Mouse (Mus musculus): Measurements from ENCODE around the gene Chsy1. TPM values are rescaled to one million over a fixed set of nuclear protein-coding genes. Genes with fewer than 3 reads are reported as not detected.

The Chsy1 gene
- total RNA-seq, 2 experiments from 2014 or later: 17.6 to 18.3 TPM

DNA sequence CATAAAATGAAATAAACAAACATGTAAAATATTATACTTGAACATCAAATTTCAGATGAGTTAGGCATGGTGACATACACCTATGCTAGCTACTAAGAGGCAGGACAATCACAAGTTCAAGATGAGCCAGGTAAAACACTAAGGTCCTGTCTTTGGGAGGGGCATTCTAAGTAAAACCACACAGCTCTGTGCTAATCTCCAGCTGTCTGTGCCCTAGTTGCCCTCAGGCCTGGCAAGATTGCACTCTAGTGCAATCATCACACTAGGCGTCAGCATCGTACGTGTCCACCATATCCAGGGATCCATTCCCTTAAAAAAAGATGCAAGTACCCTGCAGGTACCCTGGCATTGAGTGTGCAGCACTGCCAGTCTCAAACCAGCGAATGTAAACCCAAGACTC, 28.0 kb downstream of the Chsy1 start:
- no peak for DNase-seq (ENCODE audit: extremely low spot score in 1 of 2, low spot score in 1 of 2)

DNA sequence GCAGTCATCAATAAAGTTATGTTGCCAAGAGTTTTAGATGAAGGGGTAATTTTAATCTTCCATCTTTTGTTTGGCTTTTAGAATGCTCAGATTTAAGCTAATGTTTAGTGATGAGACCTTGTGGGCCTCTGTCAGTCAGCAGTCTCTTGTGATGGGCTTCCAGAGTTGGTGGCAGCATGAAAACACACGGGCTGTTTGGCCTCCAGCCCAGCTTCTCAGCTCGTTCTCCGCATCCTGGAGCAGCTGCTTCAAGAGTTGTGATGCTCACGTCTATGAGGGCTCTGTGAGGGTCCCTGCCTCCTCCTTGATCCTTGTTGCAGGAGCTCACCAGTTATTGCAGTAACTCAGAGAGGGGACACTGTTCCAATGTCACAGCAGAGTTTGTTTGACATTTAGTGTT, 29.0 kb downstream of the Chsy1 start:
- DNase-seq (ENCODE audit: extremely low spot score in 1 of 2, low spot score in 1 of 2): no peak

DNA sequence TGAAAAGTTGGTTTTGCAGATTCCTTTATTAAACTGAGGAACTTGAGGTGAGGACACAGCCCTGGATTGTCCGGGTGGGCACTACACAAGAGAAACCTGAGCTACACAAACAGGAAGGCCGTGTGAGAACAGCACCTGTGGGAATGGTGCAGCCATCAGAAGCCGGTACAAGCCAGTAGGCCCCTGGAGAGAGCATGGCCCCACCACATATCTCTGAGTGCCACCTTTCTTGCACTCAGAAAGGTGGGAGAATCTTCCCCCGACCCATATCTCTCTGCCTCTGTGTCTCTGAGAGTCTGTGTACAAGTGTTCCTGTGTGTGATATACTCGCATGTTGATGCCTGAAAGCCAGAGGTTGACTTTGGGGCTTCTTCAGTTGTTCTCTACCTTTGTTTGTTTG, 29.6 kb downstream of the Chsy1 start:
- DNase-seq (ENCODE audit: extremely low spot score in 1 of 2, low spot score in 1 of 2): no peak

DNA sequence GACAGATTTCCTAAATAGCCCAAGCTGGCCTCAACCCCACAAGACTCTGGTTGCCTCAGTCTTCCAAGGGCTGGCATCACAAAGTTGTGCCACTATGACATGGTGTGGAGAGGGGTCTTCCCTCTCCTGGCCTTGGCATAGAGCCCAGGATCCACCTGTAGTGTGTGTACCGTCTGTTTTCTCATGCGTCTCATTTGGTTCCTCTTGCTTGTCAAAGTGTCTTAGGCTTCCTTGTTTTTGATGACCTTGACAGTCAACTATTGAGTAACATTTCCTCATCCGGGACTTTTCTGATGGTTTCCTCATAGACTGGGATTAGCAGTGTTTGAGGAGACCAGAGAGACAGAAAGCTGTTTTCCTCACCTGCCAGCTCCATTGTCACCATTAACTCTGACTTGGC, 30.8 kb downstream of the Chsy1 start:
- no peak for DNase-seq (ENCODE audit: extremely low spot score in 1 of 2, low spot score in 1 of 2)

DNA sequence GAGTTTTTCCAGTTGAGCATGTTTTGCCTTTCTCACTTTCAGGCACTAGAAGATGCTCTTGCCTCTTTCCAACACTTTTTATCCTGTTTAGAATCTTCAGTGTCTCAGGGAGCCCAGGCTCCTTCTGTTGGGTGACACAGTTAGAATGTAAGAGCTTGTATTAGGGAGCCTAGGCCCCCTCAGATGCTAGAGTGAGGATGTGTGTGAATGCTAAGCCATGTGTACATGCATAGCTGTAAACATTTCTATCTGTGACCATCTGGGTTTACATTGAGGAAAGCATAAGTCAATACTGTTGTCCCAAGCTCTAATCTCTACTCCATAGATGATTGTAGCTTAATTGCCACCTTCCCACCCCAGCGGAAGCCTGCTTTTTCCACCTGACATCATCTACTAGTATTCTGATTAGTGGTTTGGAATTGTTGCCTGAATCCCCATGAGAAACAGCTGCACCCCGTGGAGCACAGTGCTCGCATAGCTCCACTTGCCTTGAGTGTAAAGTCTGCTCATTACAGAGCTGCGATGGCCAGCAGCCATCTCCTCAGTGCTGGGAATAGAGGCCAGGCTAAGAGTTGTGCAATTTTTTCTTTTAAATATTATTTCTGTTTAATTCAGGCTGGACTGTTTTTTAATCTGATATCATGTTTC, 31.7 kb downstream of the Chsy1 start:
- no peak for DNase-seq (ENCODE audit: extremely low spot score in 1 of 2, low spot score in 1 of 2)

DNA sequence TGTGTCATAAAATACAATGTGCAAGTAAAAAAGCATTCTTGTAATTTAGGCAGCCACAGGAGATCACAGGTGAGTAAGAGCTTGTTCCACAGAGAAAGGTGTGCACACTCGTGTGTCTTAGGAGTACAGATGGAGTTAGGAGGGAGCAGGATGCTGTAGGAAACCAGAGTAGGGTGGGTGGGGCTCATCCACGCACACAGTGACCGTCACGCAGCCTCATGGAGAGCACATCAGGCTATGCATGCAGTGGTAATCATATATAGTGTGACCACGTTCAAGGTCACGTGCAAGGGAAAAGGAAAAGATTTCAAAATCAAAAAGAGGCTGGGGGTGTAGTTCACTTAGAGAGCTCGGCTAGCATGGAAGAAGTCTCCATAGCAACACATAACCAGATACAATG, 33.2 kb downstream of the Chsy1 start:
- DNase-seq (ENCODE audit: extremely low spot score in 1 of 2, low spot score in 1 of 2): no peak

DNA sequence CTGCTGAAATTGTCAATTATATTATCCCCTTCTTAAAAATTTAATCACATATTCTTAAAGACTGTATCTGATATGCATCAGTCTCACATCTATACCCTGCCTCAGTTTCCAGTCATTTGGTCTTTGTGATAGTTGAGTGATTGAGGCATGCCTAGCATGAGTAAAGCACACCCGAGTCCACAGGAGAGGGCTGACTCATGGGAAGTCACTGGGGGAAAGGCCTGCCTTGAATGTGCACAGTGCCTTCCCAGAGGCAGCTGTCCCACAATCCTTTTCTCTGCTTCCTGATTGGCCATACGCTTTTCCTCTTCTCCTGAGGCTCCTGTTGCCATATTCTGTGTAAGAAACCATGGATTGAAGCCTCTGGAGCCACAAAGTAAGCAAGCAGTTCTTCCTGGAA, 35.2 kb downstream of the Chsy1 start:
- DNase-seq (ENCODE audit: extremely low spot score in 1 of 2, low spot score in 1 of 2): no peak

DNA sequence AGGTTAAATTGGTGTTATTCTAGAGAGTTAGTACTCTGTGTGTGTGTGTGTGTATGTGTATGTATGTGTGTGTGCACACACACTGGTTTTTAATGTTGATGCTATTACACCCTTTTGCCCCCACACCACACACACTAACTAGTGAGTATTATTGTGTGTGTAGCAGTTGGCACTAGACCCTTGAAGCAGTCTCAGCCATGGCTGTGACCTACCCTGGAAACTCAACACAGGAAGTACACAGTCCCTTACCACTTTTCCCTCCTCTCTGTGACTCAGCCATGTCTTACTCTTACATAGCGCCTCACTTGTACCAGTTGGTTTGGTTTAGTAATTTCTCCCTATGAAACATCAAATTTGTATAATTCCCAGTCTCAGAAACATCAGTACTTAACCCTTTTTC, 37.8 kb downstream of the Chsy1 start:
- DNase-seq (ENCODE audit: extremely low spot score in 1 of 2, low spot score in 1 of 2): no peak

DNA sequence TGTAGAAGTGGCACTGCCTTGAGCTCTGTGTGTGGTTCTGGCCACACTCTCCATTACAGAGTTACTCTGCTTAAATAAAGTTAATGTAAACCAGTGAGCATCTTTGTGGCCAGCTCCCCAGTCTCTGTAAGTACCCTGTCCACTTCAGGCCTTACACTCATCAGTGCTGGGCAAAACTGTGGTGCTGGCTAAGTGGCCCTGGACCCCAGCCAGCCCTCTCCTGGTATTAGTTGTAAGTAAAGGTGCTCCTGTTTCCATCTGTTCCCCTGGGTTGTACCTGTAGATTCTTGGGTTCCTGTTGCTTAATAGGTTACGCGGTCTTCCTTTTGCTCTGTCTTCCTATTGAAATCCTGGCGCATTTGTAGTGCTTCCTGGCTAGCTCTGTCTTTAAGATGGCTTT, 38.5 kb downstream of the Chsy1 start:
- DNase-seq (ENCODE audit: extremely low spot score in 1 of 2, low spot score in 1 of 2): no peak

DNA sequence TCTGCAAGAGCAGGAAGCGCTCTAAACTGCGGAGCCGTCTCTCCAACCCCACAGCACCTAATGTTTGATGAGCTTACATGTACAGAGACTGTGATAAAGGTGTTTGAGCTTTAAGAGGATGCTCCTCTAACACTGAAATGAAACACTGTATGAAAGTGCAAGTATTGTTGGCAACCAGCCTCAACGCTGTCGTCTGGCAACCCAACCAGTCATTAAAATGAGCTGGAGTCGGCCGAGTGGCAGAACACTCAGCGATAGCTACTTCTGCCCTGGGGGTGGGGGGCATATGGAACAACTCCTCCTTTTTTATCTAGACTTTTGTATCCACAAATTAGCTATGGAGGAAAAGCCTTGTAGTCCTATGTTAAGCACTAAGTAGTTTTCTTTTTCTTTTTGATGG, 40.2 kb downstream of the Chsy1 start:
- no peak for DNase-seq (ENCODE audit: extremely low spot score in 1 of 2, low spot score in 1 of 2)

DNA sequence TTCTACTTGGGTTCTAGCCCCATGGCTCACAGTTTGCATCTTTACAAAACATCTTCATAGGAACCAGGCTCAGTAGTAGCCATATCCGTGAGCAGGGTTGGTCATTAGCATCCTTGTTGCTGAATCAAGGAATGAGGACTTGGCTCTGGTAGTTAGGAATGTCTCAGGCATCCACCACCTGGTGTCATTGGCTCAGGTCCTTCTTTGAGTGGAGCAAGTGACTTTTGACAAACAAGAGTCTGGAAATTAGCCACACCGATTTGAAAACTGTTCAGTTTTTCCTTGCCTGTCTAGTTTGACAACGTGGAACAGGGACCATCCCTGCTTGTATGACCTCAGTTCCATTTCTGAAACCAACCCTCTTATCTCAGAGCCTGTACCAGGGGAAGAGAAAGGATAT, 41.1 kb downstream of the Chsy1 start:
- no peak for DNase-seq (ENCODE audit: extremely low spot score in 1 of 2, low spot score in 1 of 2)

DNA sequence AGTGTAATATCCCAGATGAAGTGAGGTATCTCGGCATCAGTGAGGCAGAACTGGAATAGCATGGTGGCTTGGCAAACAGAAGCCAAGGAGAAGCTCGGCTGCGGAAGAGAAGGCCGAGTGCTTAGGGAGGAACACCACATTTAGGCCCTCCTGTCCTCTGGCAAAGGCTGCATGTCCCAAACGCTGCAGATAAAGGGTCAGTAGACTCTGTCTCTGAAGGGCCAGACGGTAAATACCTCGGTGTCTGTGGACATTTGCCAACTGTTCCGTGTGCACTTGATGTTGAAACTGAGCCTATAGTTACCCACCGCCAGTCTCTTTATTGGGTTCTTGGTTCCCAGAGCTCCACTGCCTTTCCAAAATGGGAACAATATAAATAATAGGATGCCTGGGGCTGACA, 48.1 kb downstream of the Chsy1 start:
- no peak for DNase-seq (ENCODE audit: extremely low spot score in 1 of 2, low spot score in 1 of 2)

DNA sequence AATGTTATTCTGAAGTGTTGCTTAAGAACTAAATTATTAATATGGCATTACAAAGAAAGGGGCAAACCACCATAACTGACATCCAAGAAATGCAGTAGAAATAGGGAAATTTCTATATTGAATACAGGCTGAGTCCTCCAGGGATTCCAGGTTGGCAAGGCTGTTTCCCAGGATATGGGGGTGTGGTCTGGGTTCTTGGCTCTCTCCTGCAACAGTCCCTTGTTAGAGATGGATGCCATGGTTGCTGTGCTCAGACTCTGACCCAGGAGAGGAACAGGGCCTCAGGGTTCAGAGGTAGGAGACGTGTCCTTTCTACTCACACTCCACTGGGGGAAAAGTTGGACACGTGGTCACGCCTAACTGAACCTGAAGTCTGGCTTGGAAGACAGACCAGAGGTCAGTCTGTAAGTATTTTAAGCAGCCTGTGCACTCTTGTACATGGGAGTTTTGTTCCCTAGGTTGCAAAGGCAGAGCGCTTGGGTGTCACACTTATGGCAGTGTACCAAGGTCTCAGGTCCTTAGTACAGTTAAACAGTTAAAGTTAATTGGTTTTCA, 48.6 kb downstream of the Chsy1 start:
- DNase-seq (ENCODE audit: extremely low spot score in 1 of 2, low spot score in 1 of 2): no peak

DNA sequence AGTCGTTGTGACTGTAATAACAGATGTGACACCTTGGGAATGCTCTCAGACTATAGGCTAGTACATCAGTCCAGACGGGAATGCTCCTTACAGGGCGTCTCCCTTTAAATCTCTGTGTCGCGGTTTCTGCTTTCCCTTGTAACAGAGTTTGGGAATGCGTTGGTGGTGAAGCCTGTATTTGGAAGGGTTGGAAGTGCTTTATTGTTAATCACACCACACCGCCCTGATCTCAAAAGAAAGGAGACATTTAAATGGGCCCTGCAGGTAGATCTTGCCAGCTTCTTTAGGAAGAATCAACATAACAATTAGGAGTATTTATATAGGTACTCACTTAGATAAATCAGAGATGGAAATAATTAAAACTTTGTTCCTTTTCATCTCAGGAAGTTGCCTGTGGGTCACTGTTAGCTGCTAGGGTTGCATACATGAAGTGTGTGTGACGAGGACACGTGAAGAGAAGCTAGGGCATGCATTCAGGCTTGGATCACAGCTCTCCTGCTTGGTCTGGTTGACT, 49.4 kb downstream of the Chsy1 start:
- DNase-seq (ENCODE audit: extremely low spot score in 1 of 2, low spot score in 1 of 2): no peak

DNA sequence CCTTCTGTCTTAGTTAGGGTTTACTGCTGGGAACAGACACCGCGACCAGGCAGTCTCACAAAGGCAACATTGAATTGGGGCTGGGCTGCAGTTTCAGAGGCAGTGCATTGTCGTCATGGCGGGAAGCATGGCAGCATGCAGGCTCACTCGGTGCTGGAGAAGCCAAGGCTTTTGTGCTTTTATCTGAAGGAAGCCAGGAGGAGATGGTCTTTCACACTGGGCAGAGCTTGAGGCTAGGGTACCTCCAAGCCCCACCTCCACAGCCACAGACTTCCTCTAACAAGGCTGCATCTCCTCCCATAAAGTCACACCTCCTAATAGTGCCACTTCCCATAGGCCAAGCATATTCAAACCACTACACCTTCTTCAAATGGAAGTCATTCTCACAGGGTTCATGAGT, 50.6 kb downstream of the Chsy1 start:
- DNase-seq (ENCODE audit: extremely low spot score in 1 of 2, low spot score in 1 of 2): no peak

DNA sequence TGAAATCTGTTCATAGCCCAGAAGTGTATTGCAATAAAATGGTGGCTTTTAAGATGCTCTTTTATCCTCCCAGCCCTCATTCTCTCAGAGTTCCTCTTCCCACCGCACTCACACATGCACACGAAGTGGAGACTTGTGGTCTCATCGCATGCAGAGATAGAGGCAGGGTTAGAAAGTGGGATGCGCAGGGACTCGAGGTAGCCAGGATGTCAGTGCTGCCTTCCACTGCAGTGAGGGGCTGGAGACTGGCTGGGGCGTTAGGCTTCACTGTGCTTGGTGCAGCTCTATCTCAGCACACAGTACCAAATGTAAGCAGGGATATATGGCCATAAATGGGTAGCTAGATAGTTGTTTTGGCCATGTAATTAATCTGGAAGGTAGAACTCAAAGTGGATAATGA, 52.5 kb downstream of the Chsy1 start:
- no peak for DNase-seq (ENCODE audit: extremely low spot score in 1 of 2, low spot score in 1 of 2)

DNA sequence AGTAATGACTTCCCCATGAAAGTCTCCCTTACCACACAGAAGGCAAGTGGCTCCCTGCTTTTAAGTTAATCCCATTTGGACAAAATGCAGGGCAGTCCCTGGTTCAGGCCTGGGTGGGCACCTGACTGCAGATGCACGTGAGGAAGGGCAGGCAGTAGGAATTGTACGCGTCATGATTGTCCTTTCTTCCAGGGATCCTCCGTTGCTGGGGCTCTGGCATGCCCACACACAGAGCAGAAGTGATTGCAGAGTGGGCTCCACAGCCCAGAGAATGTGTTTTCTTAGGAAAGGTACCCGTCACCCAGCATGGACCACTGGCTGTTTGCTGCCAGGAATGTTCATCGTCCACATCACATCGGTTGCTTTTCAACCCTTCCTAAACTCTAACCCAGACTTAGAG, 53.2 kb downstream of the Chsy1 start:
- no peak for DNase-seq (ENCODE audit: extremely low spot score in 1 of 2, low spot score in 1 of 2)

DNA sequence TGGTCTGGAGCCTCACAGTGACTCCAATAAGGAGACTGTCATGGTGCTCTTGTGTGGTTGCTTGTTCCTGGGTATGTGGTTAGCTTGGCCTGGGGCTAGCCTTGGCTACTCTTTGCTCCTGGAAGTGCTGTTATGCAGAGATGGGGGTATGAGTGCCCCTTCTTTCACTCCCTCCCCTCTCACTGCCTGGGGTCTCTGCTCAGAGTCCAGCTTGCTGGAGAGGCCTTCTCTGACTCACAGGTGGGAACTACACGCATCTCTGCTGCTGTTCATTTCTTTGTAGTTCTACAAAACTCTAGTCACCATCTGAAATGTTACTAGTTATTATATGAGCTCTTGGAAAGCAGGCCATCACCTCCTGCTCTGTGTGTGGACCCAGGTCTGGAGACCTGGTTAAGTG, 53.7 kb downstream of the Chsy1 start:
- DNase-seq (ENCODE audit: extremely low spot score in 1 of 2, low spot score in 1 of 2): no peak

DNA sequence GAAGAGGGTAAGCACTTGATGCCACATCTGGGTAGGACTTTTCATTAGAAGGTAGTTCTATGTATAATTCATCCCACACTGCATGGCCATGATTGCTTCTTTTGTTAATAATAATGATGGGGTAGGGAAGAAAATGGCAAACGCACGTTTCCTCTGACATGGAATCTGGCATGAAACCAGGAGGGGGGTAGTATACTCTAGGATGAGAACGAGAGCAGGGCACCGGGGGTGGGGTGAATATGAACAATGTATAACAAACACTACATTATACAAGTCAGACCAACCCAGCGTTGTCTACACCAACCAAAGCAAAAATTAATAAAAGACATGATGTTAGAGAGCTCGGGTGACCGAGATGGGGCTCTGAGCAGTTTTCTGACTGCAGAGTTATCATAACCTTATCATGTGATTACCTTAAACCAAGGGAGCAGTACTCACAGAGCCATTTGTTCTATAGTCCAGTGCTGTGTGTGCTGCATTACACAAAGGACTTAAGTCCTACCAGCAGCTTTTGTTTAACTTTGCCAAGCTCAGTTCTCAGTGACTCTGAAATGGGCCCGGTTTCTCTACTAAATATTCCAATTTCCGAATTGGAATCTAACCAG, 55.2 kb downstream of the Chsy1 start:
- DNase-seq (ENCODE audit: extremely low spot score in 1 of 2, low spot score in 1 of 2): no peak

DNA sequence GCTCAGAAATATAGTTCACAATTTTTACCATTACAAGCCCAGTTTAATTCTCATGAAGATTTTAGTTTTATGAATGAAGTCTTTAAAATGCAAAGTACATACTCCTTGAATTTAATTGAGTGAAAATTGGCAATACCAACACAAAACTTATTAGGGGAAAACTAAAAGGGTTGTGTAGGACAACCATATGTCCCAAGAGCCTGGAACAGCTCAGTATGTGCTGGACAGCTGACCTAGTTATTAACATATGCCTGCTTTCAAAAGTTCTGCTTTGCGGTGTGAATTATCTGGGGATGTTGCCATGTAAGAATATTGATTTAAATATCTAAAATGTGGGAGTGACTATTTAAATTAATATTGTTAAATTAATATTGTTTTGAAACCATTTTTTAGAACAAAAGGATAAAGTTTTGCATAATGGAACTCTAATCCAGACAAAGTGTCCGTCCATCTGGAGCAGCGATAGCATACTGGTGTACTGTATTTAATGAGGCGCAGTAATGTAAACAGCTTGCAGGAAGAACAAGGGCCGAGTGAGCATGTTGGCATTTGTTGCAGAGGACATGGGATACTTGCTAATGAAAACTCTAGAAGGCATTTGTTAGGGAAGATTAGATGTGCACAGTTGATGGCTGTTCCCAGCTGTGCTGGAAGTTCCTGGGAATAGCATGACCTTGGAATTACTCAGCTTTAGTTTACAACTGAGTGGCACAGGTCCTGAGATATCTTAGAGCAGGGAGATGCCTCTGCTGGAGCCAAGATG, 55.9 kb downstream of the Chsy1 start:
- no peak for DNase-seq (ENCODE audit: extremely low spot score in 1 of 2, low spot score in 1 of 2)

DNA sequence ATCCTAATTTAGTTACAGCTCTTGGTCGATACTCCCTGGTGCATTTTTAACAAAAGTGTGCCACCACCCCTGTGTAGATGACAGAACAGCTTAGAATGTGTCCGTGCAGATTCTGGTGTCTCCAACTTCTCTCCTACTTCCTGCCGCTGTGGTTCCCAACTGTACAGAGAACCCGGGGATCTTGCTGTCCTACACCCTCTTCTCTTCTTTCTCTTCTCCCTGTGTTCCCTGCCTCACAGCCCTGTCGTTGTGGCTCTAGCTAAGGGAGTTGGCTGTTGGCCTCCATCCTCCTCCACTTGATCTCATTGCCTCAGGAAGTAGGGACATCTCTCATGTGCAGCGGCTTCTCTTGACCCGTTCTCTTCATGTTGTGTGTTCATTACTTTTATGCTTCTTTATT, 59.6 kb downstream of the Chsy1 start:
- no peak for DNase-seq (ENCODE audit: extremely low spot score in 1 of 2, low spot score in 1 of 2)

DNA sequence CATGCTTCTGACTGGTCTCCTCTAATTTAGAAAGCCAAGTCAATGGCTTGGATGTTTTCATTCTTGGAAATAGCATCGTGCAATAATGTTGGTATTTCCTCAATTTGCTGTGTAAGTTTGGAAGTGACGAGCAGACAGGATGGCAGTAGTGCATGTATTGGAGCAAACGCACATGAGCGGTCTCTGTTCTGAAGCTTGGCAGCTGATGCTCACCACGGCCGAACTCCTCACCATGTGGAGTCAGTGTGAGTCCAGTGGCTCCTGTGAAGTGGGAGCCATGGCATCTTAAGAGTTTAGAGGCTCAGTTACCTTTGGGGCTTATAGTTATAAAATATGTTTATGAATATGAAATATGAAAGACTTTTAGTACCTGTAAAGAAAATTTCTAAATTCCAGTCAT, 60.2 kb downstream of the Chsy1 start:
- DNase-seq (ENCODE audit: extremely low spot score in 1 of 2, low spot score in 1 of 2): no peak
